In genomic region chr2:163996899-163997298, GRCm38 (mm10) we compare ENCODE assay signal across 9 mouse cellular contexts. TPM values are rescaled to one million over a fixed set of nuclear protein-coding genes. Genes with fewer than 3 reads are reported as not detected.
DNase-seq lines count a peak whose midpoint lies in the region; ATAC-seq lines count a peak whose summit lies in the region.
"Had no signal": no experiment of that assay in that cellular context is flagged by ENCODE, and none has a peak within 500 bp of the region (broad histone marks: within the 10 kb centered on the region; RNA-seq: fewer than 3 reads in every experiment).

No protein-coding gene starts in this region.

- H3K27me3 ChIP-seq in hindbrain, embryonic 13.5 days = no peaks in the 10 kb centered on the region
- no peaks in the 10 kb centered on the region for H3K27me3 ChIP-seq in hindbrain, embryonic 10.5 days (ENCODE audit: insufficient read depth, poor library complexity, severe bottlenecking)
- H3K27me3 ChIP-seq in forebrain, embryonic 12.5 days = no peaks in the 10 kb centered on the region
- no peaks in the 10 kb centered on the region for H3K27me3 ChIP-seq in liver, embryonic 16.5 days (ENCODE audit: control insufficient read depth, insufficient read depth, low read depth, low read length)

- H3K4me3 ChIP-seq in hindbrain, embryonic 13.5 days = peak overlapping the region; percentile 9; the same call in 1 of the 2 replicates
- H3K4me3 ChIP-seq in hindbrain, embryonic 10.5 days = no peak overlapping the region
- H3K4me3 ChIP-seq in forebrain, embryonic 12.5 days (replicated peaks) = no peak overlapping the region
- no peak overlapping the region for H3K4me3 ChIP-seq in liver, embryonic 16.5 days (ENCODE audit: low read depth, low read length)

- peak overlapping the region; percentile 97 for H3K9ac ChIP-seq in hindbrain, embryonic 13.5 days
- no peak overlapping the region for H3K9ac ChIP-seq in forebrain, embryonic 12.5 days
- no peak overlapping the region for H3K9ac ChIP-seq in liver, embryonic 16.5 days (ENCODE audit: low read depth, low read length)

- no peak overlapping the region for H3K27ac ChIP-seq in hindbrain, embryonic 13.5 days
- H3K27ac ChIP-seq in hindbrain, embryonic 10.5 days = no peak overlapping the region
- H3K27ac ChIP-seq in forebrain, embryonic 12.5 days = no peak overlapping the region
- H3K27ac ChIP-seq in liver, embryonic 16.5 days (ENCODE audit: low read length) = no peak overlapping the region

- whole genome bisulfite sequencing in hindbrain, embryonic 13.5 days = 76% methylated on average over 5 of the region's 5 CpGs
- WGBS in hindbrain, embryonic 10.5 days = 86% methylated on average over 5 of the region's 5 CpGs
- WGBS in forebrain, embryonic 12.5 days = 87% methylated on average over 5 of the region's 5 CpGs
- WGBS in liver, embryonic 16.5 days (ENCODE audit: insufficient replicate concordance) = 67% methylated on average over 5 of the region's 5 CpGs

- peaks cover 52% of the 10 kb centered on the region for H3K4me1 ChIP-seq in hindbrain, embryonic 13.5 days (replicated peaks)
- H3K4me1 ChIP-seq in hindbrain, embryonic 10.5 days (replicated peaks) = peaks cover 28% of the 10 kb centered on the region
- peaks cover 31% of the 10 kb centered on the region for H3K4me1 ChIP-seq in forebrain, embryonic 12.5 days
- H3K4me1 ChIP-seq in liver, embryonic 16.5 days (ENCODE audit: control insufficient read depth, low read depth, low read length) = peaks cover 25% of the 10 kb centered on the region

- peaks cover 6% of the 10 kb centered on the region; the same call in 1 of the 2 replicates for H3K36me3 ChIP-seq in hindbrain, embryonic 13.5 days
- peaks cover 29% of the 10 kb centered on the region for H3K36me3 ChIP-seq in hindbrain, embryonic 10.5 days
- no peaks in the 10 kb centered on the region; the same call in 1 of the 2 replicates for H3K36me3 ChIP-seq in forebrain, embryonic 12.5 days (replicated peaks)
- H3K36me3 ChIP-seq in liver, embryonic 16.5 days (ENCODE audit: control insufficient read depth, insufficient read depth) = peaks cover 4% of the 10 kb centered on the region

- DNase-seq in hindbrain, embryonic 10.5 days (ENCODE audit: low spot score) = no peak
- DNase-seq in MN1 (ENCODE audit: low spot score) = peak; percentile 41
- DNase-seq in right cerebral cortex, postnatal 36 days (ENCODE audit: low spot score in 2 of 2) = no peak
- no peak for DNase-seq in cerebellum, postnatal 36 days
- DNase-seq in right cerebral cortex, adult 2 months (ENCODE audit: low spot score in 2 of 2) = no peak
- DNase-seq: kidney, adult 9 months had no signal

- no peak for ATAC-seq in hindbrain, embryonic 13.5 days (ENCODE audit: low FRiP score)
- no peak for ATAC-seq in forebrain, embryonic 12.5 days (ENCODE audit: low FRiP score)
- no peak for ATAC-seq in liver, embryonic 16.5 days (ENCODE audit: low read depth)

- no peaks in the 10 kb centered on the region for H3K9me3 ChIP-seq in hindbrain, embryonic 13.5 days
- H3K9me3 ChIP-seq in hindbrain, embryonic 10.5 days = no peaks in the 10 kb centered on the region
- no peaks in the 10 kb centered on the region for H3K9me3 ChIP-seq in forebrain, embryonic 12.5 days
- H3K9me3 ChIP-seq in liver, embryonic 16.5 days (replicated peaks; ENCODE audit: control insufficient read depth, low read length) = no peaks in the 10 kb centered on the region

- peak overlapping the region; percentile 80 for H3K4me2 ChIP-seq in hindbrain, embryonic 13.5 days
- peak overlapping the region; percentile 85 for H3K4me2 ChIP-seq in forebrain, embryonic 12.5 days
- peak overlapping the region; percentile 1; the same call in 1 of the 2 replicates for H3K4me2 ChIP-seq in liver, embryonic 16.5 days (ENCODE audit: low read depth, low read length)

RNA-seq across cellular contexts. Expression of gene Ywhab, which starts 2.1 kb away (rescaled TPM):
- polyA plus RNA-seq in hindbrain, embryonic 13.5 days (2015; fragmentation: Nextera tagmentation; extraction: Ambion mirVana) = 434 and 443 TPM in 2 replicates
- 294 and 318 TPM in 2 replicates for polyA plus RNA-seq in hindbrain, embryonic 10.5 days (2016; fragmentation: Nextera tagmentation; extraction: Ambion mirVana)
- polyA plus RNA-seq in forebrain, embryonic 12.5 days (2016; fragmentation: Nextera tagmentation; extraction: Ambion mirVana) = 339 and 340 TPM in 2 replicates
- 82.9 and 84.8 TPM in 2 replicates for polyA plus RNA-seq in liver, embryonic 16.5 days (2015; fragmentation: Nextera tagmentation; extraction: Ambion mirVana)

RNA-seq across cellular contexts. Expression of gene Pabpc1l, which starts 28.4 kb away (rescaled TPM):
- 0.44 and 2.2 TPM in 2 replicates for polyA plus RNA-seq in hindbrain, embryonic 13.5 days (2015; fragmentation: Nextera tagmentation; extraction: Ambion mirVana)
- 1.2 and 1.6 TPM in 2 replicates for polyA plus RNA-seq in hindbrain, embryonic 10.5 days (2016; fragmentation: Nextera tagmentation; extraction: Ambion mirVana)
- 1.2 and 1.8 TPM in 2 replicates for polyA plus RNA-seq in forebrain, embryonic 12.5 days (2016; fragmentation: Nextera tagmentation; extraction: Ambion mirVana)
- 0.20 and 0.34 TPM in 2 replicates for polyA plus RNA-seq in liver, embryonic 16.5 days (2015; fragmentation: Nextera tagmentation; extraction: Ambion mirVana)

Comparison
In these comparisons a context has a peak if more than half of its experiments do, and no peak if none do; other contexts are left out.
1. H3K4me2 ChIP-seq: peak in every context shown above with its lines; median percentile 85 in forebrain, embryonic 12.5 days; 80 in hindbrain, embryonic 13.5 days; 1 in liver, embryonic 16.5 days.